Mouse (Mus musculus) induced T-regulatory cell, adult 2 months (primary cell): ENCODE data around the gene Sirt6.
A peak's percentile ranks its signal among the peaks of the same experiment; 100 is the strongest.

ENCODE experiments used
- DNase-seq: peaks from one replicate; pipeline ENCODE4 v3.0.0-alpha.2; 2012; ENCODE audit warnings: low read depth

The Sirt6 gene

GRCm38 (mm10) chr10:81626101-81626993 lies 1.2 kb downstream of the Sirt6 start:
- peak; percentile 46 for DNase-seq

GRCm38 (mm10) chr10:81623441-81623840 lies 4.2 kb downstream of the Sirt6 start:
- peak; percentile 27 for DNase-seq

GRCm38 (mm10) chr10:81620786-81621185 lies 6.8 kb downstream of the Sirt6 start:
- no peak for DNase-seq

- DNase-seq: no peak
Observed at GRCm38 (mm10) chr10:81619976-81620375, 7.6 kb downstream of the Sirt6 start.

GRCm38 (mm10) chr10:81615486-81615885 lies 12.1 kb downstream of the Sirt6 start:
- DNase-seq: no peak

GRCm38 (mm10) chr10:81612779-81613178 lies 14.8 kb downstream of the Sirt6 start:
- peak; percentile 27 for DNase-seq

GRCm38 (mm10) chr10:81608308-81608707 lies 19.3 kb downstream of the Sirt6 start:
- no peak for DNase-seq

- DNase-seq: peak; percentile 97
Observed at GRCm38 (mm10) chr10:81605974-81606751, 21.4 kb downstream of the Sirt6 start, which contains the start of gene BC025920. BC025920 (plus strand) TSS chr10:81606270.

GRCm38 (mm10) chr10:81605666-81605973 lies 22.0 kb downstream of the Sirt6 start:
- DNase-seq: no peak

GRCm38 (mm10) chr10:81604968-81605665 lies 22.5 kb downstream of the Sirt6 start:
- DNase-seq: peak; percentile 95

- no peak for DNase-seq
Observed at GRCm38 (mm10) chr10:81604019-81604967, 23.3 kb downstream of the Sirt6 start.

- DNase-seq: peak; percentile 88
Observed at GRCm38 (mm10) chr10:81602741-81603151, 24.9 kb downstream of the Sirt6 start.

- DNase-seq: no peak
Observed at GRCm38 (mm10) chr10:81601396-81601905, 26.1 kb downstream of the Sirt6 start.

GRCm38 (mm10) chr10:81600738-81601203 lies 26.8 kb downstream of the Sirt6 start, which contains the start of gene Tle6:
Tle6 (minus strand) TSS chr10:81601073.
- DNase-seq: peak; percentile 94

- DNase-seq: no peak
Observed at GRCm38 (mm10) chr10:81600096-81600495, 27.5 kb downstream of the Sirt6 start.

GRCm38 (mm10) chr10:81599630-81600029 lies 28.0 kb downstream of the Sirt6 start:
- no peak for DNase-seq

- DNase-seq: no peak
Observed at GRCm38 (mm10) chr10:81598871-81599270, 28.7 kb downstream of the Sirt6 start.

GRCm38 (mm10) chr10:81598342-81598741 lies 29.3 kb downstream of the Sirt6 start:
- no peak for DNase-seq

GRCm38 (mm10) chr10:81597137-81597950 lies 30.3 kb downstream of the Sirt6 start:
- DNase-seq: no peak

- DNase-seq: no peak
Observed at GRCm38 (mm10) chr10:81596611-81597010, 31.0 kb downstream of the Sirt6 start.
